11 mouse cellular contexts compared by ENCODE assay signal in the genomic region with DNA sequence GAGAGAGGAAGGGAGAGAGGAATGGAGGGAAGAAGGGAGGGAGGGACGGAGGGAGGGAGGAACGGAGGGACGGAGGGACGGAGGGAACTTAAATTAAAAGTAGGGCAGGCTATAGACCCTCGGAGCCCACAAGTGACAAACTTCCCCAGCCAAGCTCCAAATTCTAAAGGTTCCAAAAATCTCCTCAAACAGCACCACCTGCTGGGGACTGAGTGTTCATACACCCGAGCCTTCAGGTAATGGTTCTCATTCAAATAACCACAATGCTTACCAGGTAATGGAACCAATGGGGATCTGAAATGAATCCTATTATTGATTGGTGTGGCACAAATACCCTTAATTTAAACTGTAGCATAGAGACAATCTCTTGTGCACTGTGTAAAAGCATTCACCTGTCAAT.
DNase-seq lines count a peak whose midpoint lies in the region; ATAC-seq and TF ChIP-seq lines count a peak whose summit lies in the region.
"Had no signal": no experiment of that assay in that cellular context is flagged by ENCODE, and none has a peak within 500 bp of the region (broad histone marks: within the 10 kb centered on the region; RNA-seq: fewer than 3 reads in every experiment).

No protein-coding gene starts in this region.

- peak; percentile 19 for DNase-seq in forebrain, embryonic 14.5 days (ENCODE audit: low spot score)
- DNase-seq in left cerebral cortex, adult 2 months (ENCODE audit: extremely low spot score in 1 of 2, low spot score in 2 of 2): no peak
- DNase-seq in left cerebral cortex, adult 8-10 months (ENCODE audit: low spot score in 2 of 2): no peak
- DNase-seq in ES-CJ7 (ENCODE audit: low read depth, low spot score): peak; percentile 45
- peak; percentile 17 for DNase-seq in embryo, embryonic 10 days (ENCODE audit: low spot score)
- no peak for DNase-seq in thymus, postnatal 36 days
- DNase-seq in frontal cortex, postnatal 25 days (ENCODE audit: low spot score in 2 of 2): no peak
- DNase-seq: cerebellum, adult 11-12 months; gastrocnemius, adult 2 months had no signal

- H3K4me2 ChIP-seq in forebrain, embryonic 14.5 days (ENCODE audit: low read length): no peak overlapping the region
- no peak overlapping the region for H3K4me2 ChIP-seq in forebrain, embryonic 15.5 days (replicated peaks)

- H3K9me3 ChIP-seq in forebrain, embryonic 14.5 days (replicated peaks; ENCODE audit: control insufficient read depth, low read length): no peaks in the 10 kb centered on the region
- no peaks in the 10 kb centered on the region for H3K9me3 ChIP-seq in forebrain, embryonic 15.5 days

- TF ChIP-seq CTCF in left cerebral cortex, adult 2 months (IDR thresholded peaks at IDR 0.05): peak; percentile 55

- H3K36me3 ChIP-seq in forebrain, embryonic 14.5 days (ENCODE audit: control insufficient read depth, insufficient read depth, low read length): no peaks in the 10 kb centered on the region
- no peaks in the 10 kb centered on the region for H3K36me3 ChIP-seq in forebrain, embryonic 15.5 days

- H3K4me3 ChIP-seq in forebrain, embryonic 14.5 days (ENCODE audit: low read depth, low read length): no peak overlapping the region
- no peak overlapping the region for H3K4me3 ChIP-seq in forebrain, embryonic 15.5 days
- H3K4me3 ChIP-seq in left cerebral cortex, adult 2 months: no peak overlapping the region
- H3K4me3 ChIP-seq: gastrocnemius, adult 2 months had no signal

- intact Hi-C loops in left cerebral cortex, adult 2 months (cut with DNase I): no loop called here

- no peak for ATAC-seq in forebrain, embryonic 14.5 days
- ATAC-seq in forebrain, embryonic 15.5 days (replicated peaks): no peak
- ATAC-seq: activated CD4-positive, CD25-positive, alpha-beta regulatory T cell, adult 4 months had no signal

- H3K27ac ChIP-seq in forebrain, embryonic 14.5 days (ENCODE audit: low read depth, low read length): no peak overlapping the region
- H3K27ac ChIP-seq in forebrain, embryonic 15.5 days (replicated peaks): no peak overlapping the region
- no peak overlapping the region for H3K27ac ChIP-seq in left cerebral cortex, adult 2 months
- H3K27ac ChIP-seq: gastrocnemius, adult 2 months had no signal

- WGBS in forebrain, embryonic 14.5 days: 58% methylated on average over 6 of the region's 6 CpGs
- 55% methylated on average over 6 of the region's 6 CpGs for WGBS in forebrain, embryonic 15.5 days

- H3K9ac ChIP-seq in forebrain, embryonic 14.5 days (ENCODE audit: low read length): no peak overlapping the region
- no peak overlapping the region for H3K9ac ChIP-seq in forebrain, embryonic 15.5 days (replicated peaks)

- no peaks in the 10 kb centered on the region for H3K27me3 ChIP-seq in forebrain, embryonic 14.5 days (replicated peaks; ENCODE audit: control insufficient read depth, insufficient read depth, low read length)
- H3K27me3 ChIP-seq in forebrain, embryonic 15.5 days: no peaks in the 10 kb centered on the region

- H3K4me1 ChIP-seq in forebrain, embryonic 14.5 days (ENCODE audit: control insufficient read depth, insufficient read depth, low read length): no peaks in the 10 kb centered on the region
- H3K4me1 ChIP-seq in forebrain, embryonic 15.5 days: no peaks in the 10 kb centered on the region

Comparison
In these comparisons a context has a peak if more than half of its experiments do, and no peak if none do; other contexts are left out.
1. DNase-seq: peak in forebrain, embryonic 14.5 days (single experiment), ES-CJ7 (single experiment) and embryo, embryonic 10 days (single experiment); none in left cerebral cortex, adult 2 months (0 of 2), left cerebral cortex, adult 8-10 months (0 of 2), thymus, postnatal 36 days (0 of 2) and frontal cortex, postnatal 25 days (0 of 2).